Mouse (Mus musculus): ENCODE results near the gene Asgr1. TPM values are rescaled to one million over a fixed set of nuclear protein-coding genes. Genes with fewer than 3 reads are reported as not detected.

Asgr1 gene
- polyA plus RNA-seq (2015; fragmentation: Nextera tagmentation; extraction: Ambion mirVana), result 2.5 and 2.9 TPM in 2 replicates

DNA sequence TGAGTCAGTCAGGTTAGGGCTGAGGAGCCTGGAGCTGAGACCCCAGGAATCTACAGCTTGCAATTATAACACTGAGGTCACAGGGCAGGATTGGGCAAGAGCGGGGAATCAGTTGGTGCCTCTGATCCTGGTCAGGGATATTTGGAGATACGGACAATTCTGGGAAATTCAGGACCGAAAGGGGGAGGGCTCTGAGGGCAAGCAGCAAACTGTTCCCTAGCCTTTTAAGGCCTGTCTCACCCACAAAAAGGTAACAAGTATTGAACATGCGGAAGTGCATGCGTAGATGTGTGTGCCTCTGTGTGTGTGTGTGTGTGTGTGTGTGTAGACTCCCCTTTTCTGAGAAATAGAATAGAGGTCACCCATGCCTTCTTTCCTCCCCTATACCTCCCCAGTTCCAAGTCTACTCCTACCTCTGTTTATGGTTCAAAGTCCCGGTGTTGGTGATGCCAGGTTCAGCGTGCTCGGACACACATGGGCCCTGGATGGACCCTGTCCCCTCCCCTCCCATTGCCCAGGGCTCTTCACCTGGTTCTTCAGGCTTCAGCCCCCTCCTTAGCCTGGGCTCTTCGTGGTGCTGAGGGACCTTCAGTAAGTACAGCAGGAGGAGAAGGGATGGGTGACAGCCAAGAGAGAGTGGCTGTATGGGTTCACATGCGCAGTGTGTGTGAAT is at the start of gene Asgr1:
Asgr1 (plus strand) TSS at position 188 of the 673 bp plus-strand sequence.
- no peak within 1 kb of the TSS for H3K4me3 ChIP-seq (replicated peaks; ENCODE audit: low read depth, low read length)
- no peak within 1 kb of the TSS for H3K27ac ChIP-seq
- H3K4me2 ChIP-seq (ENCODE audit: low read length), result no peak within 1 kb of the TSS
- H3K36me3 ChIP-seq (ENCODE audit: insufficient read depth, low read length), result no peaks in the 10 kb centered on the region
- TF ChIP-seq CTCF (IDR thresholded peaks at IDR 0.05; ENCODE audit: low read depth), result no peak
- H3K27me3 ChIP-seq (ENCODE audit: insufficient read depth, low read length), result no peaks in the 10 kb centered on the region
- 85% methylated on average over 10 of the region's 10 CpGs for WGBS
- H3K9me3 ChIP-seq (replicated peaks; ENCODE audit: low read length), result no peaks in the 10 kb centered on the region
- DNase-seq (ENCODE audit: low spot score) (no peak), ATAC-seq (replicated peaks; ENCODE audit: low FRiP score, low read depth) (no peak; the same call in 1 of the 2 replicates)
- H3K4me1 ChIP-seq (replicated peaks; ENCODE audit: insufficient read depth, low read length), result no peaks in the 10 kb centered on the region
- no peak within 1 kb of the TSS for H3K9ac ChIP-seq (ENCODE audit: low read depth, low read length)

DNA sequence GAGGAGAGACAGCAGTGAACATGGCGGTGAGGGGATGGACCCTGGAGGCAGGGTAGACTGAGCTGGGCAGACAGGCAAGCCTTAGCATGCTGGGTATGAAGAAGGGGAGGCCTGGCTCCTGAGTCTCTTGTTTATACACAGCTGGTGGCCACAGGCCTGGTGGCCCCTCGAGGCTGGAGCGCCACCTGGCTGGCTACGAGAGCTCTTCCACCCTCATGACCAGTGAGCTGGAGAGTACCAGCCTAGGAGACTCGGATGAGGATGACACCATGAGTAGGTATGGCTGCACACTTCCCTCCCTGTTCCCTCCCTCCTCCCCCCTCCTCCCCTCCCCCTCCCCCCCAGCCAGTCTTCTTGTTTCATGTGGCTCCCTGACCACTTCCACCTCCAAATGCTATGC is 48.4 kb upstream of the Asgr1 start:
- peak; percentile 62 for TF ChIP-seq CTCF (IDR thresholded peaks at IDR 0.05; ENCODE audit: low read depth)
- DNase-seq (ENCODE audit: low spot score) (no peak), ATAC-seq (replicated peaks; ENCODE audit: low FRiP score, low read depth) (0 out of 2 replicates have a peak, but pooled peaks have one; percentile 27)
- no peak overlapping the region for H3K4me3 ChIP-seq (replicated peaks; ENCODE audit: low read depth, low read length)
- WGBS, result 59% methylated on average over 5 of the region's 5 CpGs
- H3K9ac ChIP-seq (ENCODE audit: low read depth, low read length), result no peak overlapping the region
- peaks cover 51% of the 10 kb centered on the region for H3K36me3 ChIP-seq (ENCODE audit: insufficient read depth, low read length)
- H3K27ac ChIP-seq, result no peak overlapping the region
- no peak overlapping the region for H3K4me2 ChIP-seq (ENCODE audit: low read length)
- H3K9me3 ChIP-seq (replicated peaks; ENCODE audit: low read length), result no peaks in the 10 kb centered on the region
- H3K27me3 ChIP-seq (ENCODE audit: insufficient read depth, low read length), result no peaks in the 10 kb centered on the region
- peaks cover 20% of the 10 kb centered on the region; the same call in 1 of the 2 replicates for H3K4me1 ChIP-seq (replicated peaks; ENCODE audit: insufficient read depth, low read length)

DNA sequence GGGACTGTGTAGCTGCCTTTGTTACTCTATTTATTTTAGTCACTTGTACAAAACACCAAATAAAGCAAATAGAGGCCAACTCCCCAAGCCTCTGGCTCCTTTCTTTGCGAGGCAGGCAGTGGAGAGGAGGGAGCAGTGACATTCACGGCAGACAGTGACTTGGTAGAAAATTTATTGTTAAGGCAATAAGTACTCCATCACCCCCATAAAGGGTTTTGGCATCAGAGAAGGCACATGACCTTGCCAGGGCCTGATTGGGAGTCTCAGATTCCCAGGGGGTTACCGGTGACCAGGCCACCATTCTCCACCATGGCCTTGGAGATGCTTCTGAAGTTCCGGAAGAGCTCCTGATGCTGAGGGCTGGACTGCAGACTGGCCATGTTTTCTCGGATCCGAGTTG is 43.9 kb upstream of the Asgr1 start:
- Histone ChIP-seq H3K36me3 (ENCODE audit: insufficient read depth, low read length) (peaks cover 75% of the 10 kb centered on the region), H3K4me1 (replicated peaks; ENCODE audit: insufficient read depth, low read length) (peaks cover 5% of the 10 kb centered on the region; the same call in 1 of the 2 replicates), H3K9ac (ENCODE audit: low read depth, low read length) (no peak overlapping the region), H3K27ac (no peak overlapping the region), H3K4me3 (replicated peaks; ENCODE audit: low read depth, low read length) (no peak overlapping the region), H3K27me3 (ENCODE audit: insufficient read depth, low read length) (no peaks in the 10 kb centered on the region), H3K4me2 (ENCODE audit: low read length) (no peak overlapping the region), H3K9me3 (replicated peaks; ENCODE audit: low read length) (no peaks in the 10 kb centered on the region)
- DNase-seq (ENCODE audit: low spot score), result no peak
- 76% methylated on average over 6 of the region's 6 CpGs for WGBS
- TF ChIP-seq CTCF (IDR thresholded peaks at IDR 0.05; ENCODE audit: low read depth), result no peak
- ATAC-seq (replicated peaks; ENCODE audit: low FRiP score, low read depth), result no peak

DNA sequence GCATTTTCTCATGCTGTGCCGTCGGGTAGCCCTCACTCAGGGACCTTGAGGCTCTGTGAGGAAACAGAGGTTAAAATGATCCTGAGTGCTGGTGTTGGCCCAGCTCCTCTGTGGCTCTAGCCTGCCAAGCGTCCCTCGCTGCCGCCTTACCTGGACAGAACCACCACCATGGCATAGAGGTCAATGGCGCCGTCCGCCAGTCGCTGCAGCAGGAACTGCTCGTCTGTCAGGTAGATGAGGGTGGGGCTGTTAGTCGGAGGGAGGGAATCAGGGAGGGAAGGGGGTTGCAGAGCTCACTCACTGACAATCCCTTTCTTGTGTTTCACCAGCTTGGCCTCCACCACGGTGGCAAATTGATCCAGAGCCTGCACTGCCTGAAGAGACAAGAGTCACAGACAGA is 43.3 kb upstream of the Asgr1 start:
- ATAC-seq (replicated peaks; ENCODE audit: low FRiP score, low read depth), result no peak

DNA sequence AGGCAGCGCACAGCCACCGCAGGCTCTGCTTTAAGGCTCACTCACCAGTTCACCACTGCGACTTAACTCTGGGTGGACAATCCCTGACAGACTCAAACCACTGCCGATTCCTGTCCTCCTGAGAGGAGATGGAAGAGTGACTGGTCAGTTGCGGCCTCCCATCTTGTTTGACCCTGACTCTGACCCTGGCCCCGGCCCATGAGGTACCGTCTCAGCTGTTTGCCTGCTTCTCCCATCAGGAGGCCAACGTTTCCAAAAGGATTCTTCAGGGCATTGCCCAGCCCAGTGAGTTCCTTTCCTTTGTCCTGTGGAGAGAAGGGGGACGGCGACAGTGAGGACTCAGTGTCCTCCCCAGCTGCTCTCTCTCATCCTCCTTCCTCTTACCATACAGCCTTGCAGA is 42.9 kb upstream of the Asgr1 start:
- Histone ChIP-seq H3K9ac (ENCODE audit: low read depth, low read length) (no peak overlapping the region), H3K4me3 (replicated peaks; ENCODE audit: low read depth, low read length) (no peak overlapping the region), H3K9me3 (replicated peaks; ENCODE audit: low read length) (no peaks in the 10 kb centered on the region), H3K27me3 (ENCODE audit: insufficient read depth, low read length) (no peaks in the 10 kb centered on the region), H3K4me1 (replicated peaks; ENCODE audit: insufficient read depth, low read length) (peaks cover 8% of the 10 kb centered on the region; the same call in 1 of the 2 replicates), H3K4me2 (ENCODE audit: low read length) (no peak overlapping the region), H3K36me3 (ENCODE audit: insufficient read depth, low read length) (peaks cover 68% of the 10 kb centered on the region), H3K27ac (no peak overlapping the region)
- TF ChIP-seq CTCF (IDR thresholded peaks at IDR 0.05; ENCODE audit: low read depth), result no peak
- WGBS, result 88% methylated on average over 10 of the region's 10 CpGs
- DNase-seq (ENCODE audit: low spot score) (no peak), ATAC-seq (replicated peaks; ENCODE audit: low FRiP score, low read depth) (no peak)

More for the DNA sequence above, 43.3 kb upstream of the Asgr1 start:
- no peak for DNase-seq (ENCODE audit: low spot score)
- Histone ChIP-seq H3K4me2 (ENCODE audit: low read length) (no peak overlapping the region), H3K36me3 (ENCODE audit: insufficient read depth, low read length) (peaks cover 71% of the 10 kb centered on the region), H3K9ac (ENCODE audit: low read depth, low read length) (no peak overlapping the region), H3K27ac (no peak overlapping the region), H3K9me3 (replicated peaks; ENCODE audit: low read length) (no peaks in the 10 kb centered on the region), H3K27me3 (ENCODE audit: insufficient read depth, low read length) (no peaks in the 10 kb centered on the region), H3K4me3 (replicated peaks; ENCODE audit: low read depth, low read length) (no peak overlapping the region), H3K4me1 (replicated peaks; ENCODE audit: insufficient read depth, low read length) (peaks cover 8% of the 10 kb centered on the region; the same call in 1 of the 2 replicates)
- WGBS, result 83% methylated on average over 12 of the region's 12 CpGs
- TF ChIP-seq CTCF (IDR thresholded peaks at IDR 0.05; ENCODE audit: low read depth), result no peak

DNA sequence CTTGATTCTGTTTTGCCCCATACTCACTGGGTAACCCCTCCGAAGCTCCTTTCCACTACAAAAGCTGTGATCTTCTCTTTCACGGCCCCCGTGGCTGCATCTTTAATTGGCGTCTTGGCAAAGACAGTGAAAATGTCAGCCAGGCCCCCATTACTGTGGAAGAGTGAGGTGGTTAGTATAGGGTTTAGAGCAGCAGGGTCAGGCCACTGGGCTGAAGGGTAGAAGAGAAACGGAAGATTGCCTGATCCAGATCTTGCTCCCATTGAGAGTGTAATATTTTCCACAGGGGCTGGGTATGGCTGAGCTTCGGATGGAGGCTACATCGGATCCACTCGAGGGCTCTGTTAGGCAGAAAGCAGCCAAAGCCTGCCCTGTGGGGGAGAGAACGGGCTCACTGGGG is 41.0 kb upstream of the Asgr1 start:
- Histone ChIP-seq H3K4me1 (replicated peaks; ENCODE audit: insufficient read depth, low read length) (peaks cover 16% of the 10 kb centered on the region), H3K9me3 (replicated peaks; ENCODE audit: low read length) (no peaks in the 10 kb centered on the region), H3K4me3 (replicated peaks; ENCODE audit: low read depth, low read length) (no peak overlapping the region), H3K36me3 (ENCODE audit: insufficient read depth, low read length) (peaks cover 50% of the 10 kb centered on the region), H3K9ac (ENCODE audit: low read depth, low read length) (no peak overlapping the region), H3K27ac (no peak overlapping the region), H3K27me3 (ENCODE audit: insufficient read depth, low read length) (no peaks in the 10 kb centered on the region), H3K4me2 (ENCODE audit: low read length) (no peak overlapping the region)
- WGBS, result 87% methylated on average over 9 of the region's 9 CpGs
- no peak for TF ChIP-seq CTCF (IDR thresholded peaks at IDR 0.05; ENCODE audit: low read depth)
- DNase-seq (ENCODE audit: low spot score) (no peak), ATAC-seq (replicated peaks; ENCODE audit: low FRiP score, low read depth) (no peak)
